Mouse (Mus musculus) megakaryocyte-erythroid progenitor cell, adult 5 weeks (primary cell): ENCODE results near the gene Ubtd1. TPM values are rescaled to one million over a fixed set of nuclear protein-coding genes. Genes with fewer than 3 reads are reported as not detected.

ENCODE experiments used
- polyA plus RNA-seq: library from polyadenylated mRNA; stranded (reverse); fragments of >175 nt; gene quantifications from 2 replicates; pipeline ENCODE4 v1.2.3, GENCODE M21; 2012

Gene Ubtd1
- 22.7 and 31.2 TPM in 2 replicates for polyA plus RNA-seq

GRCm38 (mm10) chr19:41981595-41981927, at the start of gene Ubtd1:
Gene Ubtd1 (plus strand): TSS chr19:41981763.

GRCm38 (mm10) chr19:41933179-41934086, 48.1 kb upstream of the Ubtd1 start, which contains the start of the genes Exosc1 and Zdhhc16:
Gene Exosc1 (minus strand): TSS chr19:41933423.
Gene Zdhhc16 (plus strand): TSS chr19:41933480.

GRCm38 (mm10) chr19:41980819-41981594, 556 bp upstream of the Ubtd1 start, which contains the start of gene Mms19:
Gene Mms19 (minus strand): TSS chr19:41981157.

GRCm38 (mm10) chr19:42035456-42036248, 54.1 kb downstream of the Ubtd1 start, which contains the start of gene Ankrd2:
Gene Ankrd2 (plus strand): TSS chr19:42036000.

GRCm38 (mm10) chr19:42045269-42046102, 63.9 kb downstream of the Ubtd1 start, which contains the start of gene Hoga1:
Gene Hoga1 (plus strand): TSS chr19:42045610.

GRCm38 (mm10) chr19:42051948-42052347, 70.4 kb downstream of the Ubtd1 start, which contains the start of gene 4933411K16Rik:
Gene 4933411K16Rik (plus strand): TSS chr19:42052248.

Other genes starting within 250 kb of the Ubtd1 start
- 0.16 and 0.49 TPM in 2 replicates for gene Slit1, start 238.1 kb upstream of the Ubtd1 start, polyA plus RNA-seq
- gene Arhgap19, start 179.7 kb upstream of the Ubtd1 start, polyA plus RNA-seq = 3.0 and 4.1 TPM in 2 replicates
- gene Frat1, start 151.8 kb upstream of the Ubtd1 start, polyA plus RNA-seq = 29.8 and 34.9 TPM in 2 replicates
- 86.2 and 102 TPM in 2 replicates for gene Frat2, start 133.6 kb upstream of the Ubtd1 start, polyA plus RNA-seq
- gene Rrp12, start 85.6 kb upstream of the Ubtd1 start, polyA plus RNA-seq = 20.1 and 31.0 TPM in 2 replicates
- gene Pgam1, start 69.8 kb upstream of the Ubtd1 start, polyA plus RNA-seq = 481 and 651 TPM in 2 replicates
- gene Exosc1, start 48.3 kb upstream of the Ubtd1 start, polyA plus RNA-seq = 25.4 and 27.6 TPM in 2 replicates
- 36.2 and 43.1 TPM in 2 replicates for gene Zdhhc16, start 48.3 kb upstream of the Ubtd1 start, polyA plus RNA-seq
- 13.2 and 15.5 TPM in 2 replicates for gene Mms19, start 606 bp upstream of the Ubtd1 start, polyA plus RNA-seq
- not detected in 2 replicates for gene Ankrd2, start 54.2 kb downstream of the Ubtd1 start, polyA plus RNA-seq
- 0.23 and 0.24 TPM in 2 replicates for gene Hoga1, start 63.8 kb downstream of the Ubtd1 start, polyA plus RNA-seq
- 0.07 TPM in 1 of 2 replicates, not detected in the other for gene 4933411K16Rik, start 70.5 kb downstream of the Ubtd1 start, polyA plus RNA-seq
- gene Morn4, start 104.6 kb downstream of the Ubtd1 start, polyA plus RNA-seq = 0.57 and 0.67 TPM in 2 replicates
- 22.1 and 24.7 TPM in 2 replicates for gene Pi4k2a, start 108.7 kb downstream of the Ubtd1 start, polyA plus RNA-seq
- gene Avpi1, start 147.3 kb downstream of the Ubtd1 start, polyA plus RNA-seq = 22.6 and 24.6 TPM in 2 replicates
- gene Marveld1, start 165.6 kb downstream of the Ubtd1 start, polyA plus RNA-seq = 23.7 and 23.8 TPM in 2 replicates
- gene Zfyve27, start 182.2 kb downstream of the Ubtd1 start, polyA plus RNA-seq = 27.5 and 35.0 TPM in 2 replicates
- gene Sfrp5, start 220.5 kb downstream of the Ubtd1 start, polyA plus RNA-seq = not detected in 2 replicates